Mouse (Mus musculus) MEL (cell line): ENCODE results near the gene Mettl3. TPM values are rescaled to one million over a fixed set of nuclear protein-coding genes. Genes with fewer than 3 reads are reported as not detected.

Experiments
- DNase-seq: peaks from one replicate; pipeline ENCODE4 v3.0.0; 2011; ENCODE audit warnings: low read depth, low spot score
- H3K27ac ChIP-seq: 2 replicates; pipeline ENCODE4 v1.5.1; 2012; ENCODE audit warnings: low read depth, mild to moderate bottlenecking, control low read depth, low read length, moderate library complexity; ENCODE audit not compliant: control insufficient read depth
- H3K27me3 ChIP-seq, 2 experiments: fragments of 150-350 bp in 1 of 2; sonication (generic) in 1 of 2; 2 replicates each; pipeline ENCODE4 v1.6.1; 2012; ENCODE audit warnings: low read length in 2 of 2, mild to moderate bottlenecking in 2 of 2, improper control_type of control experiment in 1 of 2, moderate library complexity in 1 of 2; ENCODE audit not compliant: insufficient read depth in 2 of 2, control insufficient read depth in 1 of 2
- H3K36me3 ChIP-seq, 2 experiments: 2 replicates each; pipeline ENCODE4 v1.6.1; 2012 to 2014; ENCODE audit warnings: low read length in 2 of 2, improper control_type of control experiment in 1 of 2, inconsistent platforms in 1 of 2, mild to moderate bottlenecking in 1 of 2; ENCODE audit not compliant: insufficient read depth in 2 of 2, control insufficient read depth in 1 of 2
- H3K4me1 ChIP-seq, 2 experiments: fragments of 150-350 bp in 1 of 2; sonication (generic) in 1 of 2; 2 replicates each; pipeline ENCODE4 v1.6.1; 2012; ENCODE audit warnings: low read length in 2 of 2, improper control_type of control experiment in 1 of 2, mild to moderate bottlenecking in 1 of 2; ENCODE audit not compliant: insufficient read depth in 2 of 2, control insufficient read depth in 1 of 2
- H3K4me3 ChIP-seq, 2 experiments: fragments of 150-350 bp in 1 of 2; sonication (generic) in 1 of 2; 2 replicates each; pipeline ENCODE4 v1.5.1; 2012; ENCODE audit warnings: low read depth in 2 of 2, low read length in 2 of 2, mild to moderate bottlenecking in 2 of 2, moderate library complexity in 2 of 2, control low read depth in 1 of 2, improper control_type of control experiment in 1 of 2; ENCODE audit not compliant: control insufficient read depth in 1 of 2, insufficient read depth in 1 of 2
- H3K79me2 ChIP-seq: 2 replicates; pipeline ENCODE4 v1.6.1; 2012; ENCODE audit warnings: mild to moderate bottlenecking, low read length, moderate library complexity; ENCODE audit not compliant: control insufficient read depth, poor library complexity, insufficient read depth
- H3K9ac ChIP-seq: 2 replicates; pipeline ENCODE4 v1.6.1; 2012; ENCODE audit warnings: low read depth, mild to moderate bottlenecking, control low read depth, low read length, moderate library complexity; ENCODE audit not compliant: control insufficient read depth, poor library complexity, severe bottlenecking
- H3K9me3 ChIP-seq: fragments of 150-350 bp; sonication (generic); replicated peaks from 2 replicates; pipeline ENCODE4 v1.6.1; 2012; ENCODE audit warnings: mild to moderate bottlenecking, low read length, improper control_type of control experiment, moderate library complexity; ENCODE audit not compliant: insufficient read depth
- BHLHE40 ChIP-seq: IDR thresholded peaks from 2 replicates; pipeline ENCODE4 v1.6.1; 2012; ENCODE audit warnings: low read depth, mild to moderate bottlenecking, inconsistent platforms, low read length, improper control_type of control experiment, borderline replicate concordance
- CHD1 ChIP-seq: IDR thresholded peaks from 2 replicates; pipeline ENCODE4 v1.6.1; 2012; ENCODE audit warnings: low read depth, mild to moderate bottlenecking, inconsistent platforms, low read length, improper control_type of control experiment
- CTCF ChIP-seq, 3 experiments: IDR thresholded peaks in 2 of 3; conservative IDR thresholded peaks in 1 of 3; 2 replicates each; pipeline ENCODE4 v1.5.1; 2011 to 2012; ENCODE audit warnings: low read length in 3 of 3, low read depth in 2 of 3, mild to moderate bottlenecking in 2 of 3, improper control_type of control experiment in 1 of 3, inconsistent platforms in 1 of 3, mixed read lengths in 1 of 3, moderate library complexity in 1 of 3; ENCODE audit not compliant: control insufficient read depth in 1 of 3, insufficient read depth in 1 of 3, poor library complexity in 1 of 3, severe bottlenecking in 1 of 3
- EP300 ChIP-seq, 2 experiments: IDR thresholded peaks; 2 replicates each; pipeline ENCODE4 v1.6.1; 2011; ENCODE audit warnings: improper control_type of control experiment in 2 of 2, low read length in 2 of 2, low read depth in 1 of 2, mild to moderate bottlenecking in 1 of 2
- GATA1 ChIP-seq: IDR thresholded peaks from 2 replicates; pipeline ENCODE4 v1.6.1; 2011; ENCODE audit warnings: low read depth, low read length, improper control_type of control experiment
- HCFC1 ChIP-seq: IDR thresholded peaks from 2 replicates; pipeline ENCODE4 v1.6.1; 2012; ENCODE audit warnings: low read depth, mild to moderate bottlenecking, inconsistent platforms, low read length, improper control_type of control experiment, moderate library complexity
- MAFK ChIP-seq: IDR thresholded peaks from 2 replicates; pipeline ENCODE4 v1.6.1; 2011; ENCODE audit warnings: low read depth, mild to moderate bottlenecking, low read length, improper control_type of control experiment, borderline replicate concordance
- MXI1 ChIP-seq: IDR thresholded peaks from 2 replicates; pipeline ENCODE4 v1.6.1; 2011; ENCODE audit warnings: mild to moderate bottlenecking, low read depth, low read length, improper control_type of control experiment
- MYB ChIP-seq: IDR thresholded peaks from 2 replicates; pipeline ENCODE4 v1.6.1; 2011; ENCODE audit warnings: mild to moderate bottlenecking, low read depth, low read length, improper control_type of control experiment
- MYC ChIP-seq: IDR thresholded peaks from 2 replicates; pipeline ENCODE4 v1.6.1; 2011; ENCODE audit warnings: low read depth, mild to moderate bottlenecking, low read length, improper control_type of control experiment, moderate library complexity
- POLR2A ChIP-seq, 2 experiments: IDR thresholded peaks; 2 replicates each; pipeline ENCODE4 v1.6.1; 2011 to 2012; ENCODE audit warnings: low read length in 2 of 2, mild to moderate bottlenecking in 2 of 2, control low read depth in 1 of 2, improper control_type of control experiment in 1 of 2, low read depth in 1 of 2, moderate library complexity in 1 of 2; ENCODE audit not compliant: control insufficient read depth in 1 of 2, insufficient read depth in 1 of 2, poor library complexity in 1 of 2
- POLR2AphosphoS2 ChIP-seq: IDR thresholded peaks from 2 replicates; pipeline ENCODE4 v1.6.1; 2011; ENCODE audit warnings: low read length, improper control_type of control experiment
- POLR2AphosphoS5 ChIP-seq: IDR thresholded peaks from 2 replicates; pipeline ENCODE4 v1.6.1; 2012; ENCODE audit warnings: low read depth, borderline replicate concordance, mild to moderate bottlenecking, inconsistent platforms, low read length, moderate library complexity, mixed read lengths
- SMC3 ChIP-seq: IDR thresholded peaks from 2 replicates; pipeline ENCODE4 v1.6.1; 2011; ENCODE audit warnings: low read depth, low read length, improper control_type of control experiment
- TAL1 ChIP-seq: IDR thresholded peaks from 2 replicates; pipeline ENCODE4 v1.6.1; 2012; ENCODE audit warnings: mild to moderate bottlenecking, inconsistent platforms, low read length, moderate library complexity, mixed read lengths
- TCF12 ChIP-seq: IDR thresholded peaks from 2 replicates; pipeline ENCODE4 v1.6.1; 2014; ENCODE audit warnings: low read depth, mild to moderate bottlenecking, inconsistent platforms, low read length, improper control_type of control experiment, moderate library complexity
- UBTF ChIP-seq: IDR thresholded peaks from 2 replicates; pipeline ENCODE4 v1.6.1; 2012; ENCODE audit warnings: low read depth, mild to moderate bottlenecking, inconsistent platforms, low read length, improper control_type of control experiment, moderate library complexity, borderline replicate concordance; ENCODE audit not compliant: insufficient read depth
- USF1 ChIP-seq: IDR thresholded peaks from 2 replicates; pipeline ENCODE4 v1.6.1; 2014; ENCODE audit warnings: low read depth, mild to moderate bottlenecking, inconsistent platforms, low read length, improper control_type of control experiment, moderate library complexity
- USF2 ChIP-seq, 2 experiments: IDR thresholded peaks; 2 replicates each; pipeline ENCODE4 v1.6.1; 2011 to 2012; ENCODE audit warnings: improper control_type of control experiment in 2 of 2, low read length in 2 of 2, borderline replicate concordance in 1 of 2, inconsistent platforms in 1 of 2, low read depth in 1 of 2, mild to moderate bottlenecking in 1 of 2; ENCODE audit not compliant: insufficient read depth in 1 of 2
- ZMIZ1 ChIP-seq: IDR thresholded peaks from 2 replicates; pipeline ENCODE4 v1.6.1; 2012; ENCODE audit warnings: low read depth, mild to moderate bottlenecking, inconsistent platforms, low read length, improper control_type of control experiment, moderate library complexity
- polyA plus RNA-seq, 2 experiments: library from polyadenylated mRNA; stranded (reverse) in 1 of 2; unstranded in 1 of 2; fragments of >175 nt in 1 of 2; fragments of >200 nt in 1 of 2; gene quantifications; 2 replicates each; pipeline versions ENCODE4 v1.2.1 to v1.2.4; 2012; ENCODE audit warnings: low replicate concordance in 2 of 2, low read depth in 1 of 2; ENCODE audit not compliant: insufficient read length in 2 of 2, insufficient read depth in 1 of 2, missing spikeins in 1 of 2
- total RNA-seq: library from RNA; depleted of rRNA; stranded (reverse); fragments of 300-350 nt; gene quantifications from 2 replicates; pipeline ENCODE4 v1.2.3, GENCODE M21; 2012

Gene Mettl3
- total and polyA plus RNA-seq, 3 experiments, result 49.8 to 50.7 TPM; not detected in 1

- peaks cover 7 to 28% of the 10 kb centered on the region in 2 experiments for H3K27me3 ChIP-seq
- H3K36me3 ChIP-seq, result no peaks in the 10 kb centered on the region
- no peak overlapping the region for H3K4me3 ChIP-seq
- no peaks in the 10 kb centered on the region for H3K9me3 ChIP-seq
- no peaks in the 10 kb centered on the region for H3K79me2 ChIP-seq
- no peak overlapping the region for H3K27ac ChIP-seq
- no peak for TF ChIP-seq USF2 (IDR thresholded peaks at IDR 0.05; ENCODE audit: borderline replicate concordance in 1 of 2, insufficient read depth in 1 of 2, low read depth in 1 of 2, low read length in 2 of 2)
- TF ChIP-seq BHLHE40, result no peak
- no peak for TF ChIP-seq GATA1
- TF ChIP-seq HCFC1, result no peak
- no peak for TF ChIP-seq TCF12
- no peak for TF ChIP-seq MAFK
- no peak for TF ChIP-seq POLR2AphosphoS5
- no peak for TF ChIP-seq POLR2AphosphoS2
- no peak for TF ChIP-seq CTCF (IDR thresholded peaks at IDR 0.05 in 2 of 3, conservative IDR thresholded peaks at IDR 0.05 in 1 of 3; ENCODE audit: control insufficient read depth in 1 of 3, insufficient read depth in 1 of 3, low read depth in 2 of 3, low read length in 3 of 3, poor library complexity in 1 of 3, severe bottlenecking in 1 of 3)
- no peak for TF ChIP-seq MYB
- no peak for TF ChIP-seq MXI1
- no peak for TF ChIP-seq TAL1
- TF ChIP-seq ZMIZ1, result no peak
- TF ChIP-seq MYC, result no peak
- TF ChIP-seq POLR2A (IDR thresholded peaks at IDR 0.05; ENCODE audit: control insufficient read depth in 1 of 2, insufficient read depth in 1 of 2, low read depth in 1 of 2, low read length in 2 of 2, poor library complexity in 1 of 2), result no peak
- no peak for TF ChIP-seq CHD1
- TF ChIP-seq EP300 (IDR thresholded peaks at IDR 0.05; ENCODE audit: low read depth in 1 of 2, low read length in 2 of 2), result no peak
- no peak for TF ChIP-seq USF1
- no peak for TF ChIP-seq SMC3
- no peak for TF ChIP-seq UBTF
- H3K9ac ChIP-seq, result no peak overlapping the region
- no peak for DNase-seq
- no peaks in the 10 kb centered on the region for H3K4me1 ChIP-seq
Measured at GRCm38 (mm10) chr14:52332171-52332570, 27.2 kb upstream of the Mettl3 start.

GRCm38 (mm10) chr14:52331069-52331750, 26.3 kb upstream of the Mettl3 start:
- Histone ChIP-seq H3K36me3 (no peaks in the 10 kb centered on the region), H3K27ac (no peak overlapping the region), H3K9me3 (no peaks in the 10 kb centered on the region), H3K4me3 (no peak overlapping the region), H3K27me3 (peaks cover 7 to 30% of the 10 kb centered on the region in 2 experiments), H3K4me1 (no peaks in the 10 kb centered on the region), H3K9ac (no peak overlapping the region), H3K79me2 (no peaks in the 10 kb centered on the region)
- DNase-seq, result no peak
- no peak for TF ChIP-seq CTCF (IDR thresholded peaks at IDR 0.05 in 2 of 3, conservative IDR thresholded peaks at IDR 0.05 in 1 of 3; ENCODE audit: control insufficient read depth in 1 of 3, insufficient read depth in 1 of 3, low read depth in 2 of 3, low read length in 3 of 3, poor library complexity in 1 of 3, severe bottlenecking in 1 of 3)
- no peak for TF ChIP-seq BHLHE40
